In genomic region chr19:6832363-6832762, GRCm38 (mm10) we compare ENCODE assay signal across 26 mouse cellular contexts. TPM values are rescaled to one million over a fixed set of nuclear protein-coding genes. Genes with fewer than 3 reads are reported as not detected.
A peak's percentile ranks its signal among the peaks of the same experiment; 100 is the strongest.
DNase-seq lines count a peak whose midpoint lies in the region; ATAC-seq lines count a peak whose summit lies in the region.
"Had no signal": no experiment of that assay in that cellular context is flagged by ENCODE, and none has a peak within 500 bp of the region (broad histone marks: within the 10 kb centered on the region; RNA-seq: fewer than 3 reads in every experiment).

No protein-coding gene starts in this region.

- H3K4me1 ChIP-seq in liver, embryonic 15.5 days (replicated peaks) = peaks cover 21% of the 10 kb centered on the region
- H3K4me1 ChIP-seq in neural tube, embryonic 15.5 days = peaks cover 27% of the 10 kb centered on the region

- peak overlapping the region; percentile 30; the same call in 1 of the 2 replicates for H3K4me2 ChIP-seq in liver, embryonic 15.5 days
- no peak overlapping the region for H3K4me2 ChIP-seq in neural tube, embryonic 15.5 days
- H3K4me2 ChIP-seq: embryonic facial prominence, embryonic 12.5 days; forebrain, embryonic 15.5 days; heart, embryonic 15.5 days had no signal

- H3K9me3 ChIP-seq in liver, embryonic 15.5 days (replicated peaks) = no peaks in the 10 kb centered on the region
- H3K9me3 ChIP-seq in neural tube, embryonic 15.5 days (replicated peaks) = no peaks in the 10 kb centered on the region
- H3K9me3 ChIP-seq: embryonic facial prominence, embryonic 12.5 days; forebrain, embryonic 15.5 days; heart, embryonic 10.5 days; heart, embryonic 15.5 days; hindbrain, embryonic 13.5 days had no signal

- 28% methylated on average over 8 of the region's 8 CpGs for WGBS in liver, embryonic 15.5 days (ENCODE audit: insufficient replicate concordance)
- 90% methylated on average over 8 of the region's 8 CpGs for WGBS in neural tube, embryonic 15.5 days

- intact Hi-C loops in left cerebral cortex, postnatal 36 days (cut with DNase I) = no loop called here

- H3K27me3 ChIP-seq in liver, embryonic 15.5 days = peaks cover 39% of the 10 kb centered on the region
- peaks cover 56% of the 10 kb centered on the region for H3K27me3 ChIP-seq in neural tube, embryonic 15.5 days (replicated peaks)
- H3K27me3 ChIP-seq: Patski had no signal

- H3K36me3 ChIP-seq in liver, embryonic 15.5 days (replicated peaks) = peaks cover 17% of the 10 kb centered on the region; the same call in 1 of the 2 replicates
- H3K36me3 ChIP-seq in neural tube, embryonic 15.5 days = peaks cover 18% of the 10 kb centered on the region
- H3K36me3 ChIP-seq: forebrain, embryonic 15.5 days; hindbrain, embryonic 13.5 days had no signal

- H3K27ac ChIP-seq in liver, embryonic 15.5 days (replicated peaks) = no peak overlapping the region
- no peak overlapping the region for H3K27ac ChIP-seq in neural tube, embryonic 15.5 days (replicated peaks)
- H3K27ac ChIP-seq: embryonic facial prominence, embryonic 12.5 days; forebrain, embryonic 15.5 days; heart, embryonic 10.5 days; heart, embryonic 15.5 days; hindbrain, embryonic 13.5 days had no signal

- no peak overlapping the region for H3K9ac ChIP-seq in liver, embryonic 15.5 days
- no peak overlapping the region for H3K9ac ChIP-seq in neural tube, embryonic 15.5 days (replicated peaks)
- H3K9ac ChIP-seq: embryonic facial prominence, embryonic 12.5 days; forebrain, embryonic 15.5 days; heart, embryonic 15.5 days had no signal

- DNase-seq in c-Kit-positive CD71-positive TER-119-negative erythroid progenitor cells, embryonic 14.5 days (ENCODE audit: low read depth) = peak; percentile 61
- DNase-seq in liver = peak; percentile 53
- no peak for DNase-seq in left cerebral cortex, postnatal 36 days (ENCODE audit: low spot score in 2 of 2)
- no peak for DNase-seq in layer of hippocampus, adult 8-10 months (ENCODE audit: low spot score in 2 of 2)
- DNase-seq: adrenal gland, postnatal 10 days; B cell, adult 2 months; cerebellum, adult 18-20 months; cerebellum, postnatal 10 days; gastrocnemius, postnatal 25 days; heart, adult 11 months; heart, postnatal 36 days; kidney, adult 8-10 months; kidney, postnatal 10 days; layer of hippocampus, adult 9-11 months; lung, postnatal 36 days; midbrain, embryonic 14.5 days; spleen, adult 18-20 months had no signal

- H3K4me3 ChIP-seq in liver, embryonic 15.5 days (replicated peaks) = no peak overlapping the region
- no peak overlapping the region for H3K4me3 ChIP-seq in neural tube, embryonic 15.5 days (replicated peaks)
- H3K4me3 ChIP-seq: embryonic facial prominence, embryonic 12.5 days; forebrain, embryonic 15.5 days; heart, embryonic 10.5 days; heart, embryonic 15.5 days had no signal

- peak; percentile 88 for ATAC-seq in liver, embryonic 15.5 days (ENCODE audit: insufficient read depth)
- ATAC-seq in neural tube, embryonic 15.5 days (ENCODE audit: low FRiP score) = no peak
- ATAC-seq: forebrain, embryonic 15.5 days; intestine, embryonic 16.5 days; Patski had no signal

RNA-seq across cellular contexts. Expression of gene Rps6ka4, which starts 8.1 kb away (rescaled TPM):
- 6.3 TPM in 2 replicates for polyA plus RNA-seq in liver, embryonic 15.5 days (2015; fragmentation: Nextera tagmentation; extraction: Ambion mirVana)
- polyA plus RNA-seq in neural tube, embryonic 15.5 days (2015; fragmentation: Nextera tagmentation; extraction: Ambion mirVana) = 15.7 and 16.2 TPM in 2 replicates
- 10 to 100 TPM; 29.6 to 45.4 TPM for total RNA-seq in left cerebral cortex, postnatal 36 days (2021)
- total RNA-seq in layer of hippocampus, adult 8-10 months (2022) = 10 to 100 TPM; 33.7 to 42.9 (median 37.6) TPM

RNA-seq across cellular contexts. Expression of gene Ccdc88b, which starts 25.6 kb away (rescaled TPM):
- polyA plus RNA-seq in liver, embryonic 15.5 days (2015; fragmentation: Nextera tagmentation; extraction: Ambion mirVana) = 2.5 and 2.8 TPM in 2 replicates
- 0.92 and 1.8 TPM in 2 replicates for polyA plus RNA-seq in neural tube, embryonic 15.5 days (2015; fragmentation: Nextera tagmentation; extraction: Ambion mirVana)
- 1 to 10 TPM; 2.3 to 3.7 TPM for total RNA-seq in left cerebral cortex, postnatal 36 days (2021)
- 10 to 100 TPM in 3 of 4 experiments, 1 to 10 TPM in 1; 7.5 to 17.4 (median 12.6) TPM for total RNA-seq in layer of hippocampus, adult 8-10 months (2022)

Comparison
In these comparisons a context has a peak if more than half of its experiments do, and no peak if none do; other contexts are left out.
1. DNase-seq: peak in c-Kit-positive CD71-positive TER-119-negative erythroid progenitor cells, embryonic 14.5 days (single experiment) and liver (single experiment); none in left cerebral cortex, postnatal 36 days (0 of 2) and layer of hippocampus, adult 8-10 months (0 of 2).